Mouse (Mus musculus): ENCODE measurements at regions not wholly inside any gene's neighbourhood (a gene's known extent, or its start where the extent isn't known, plus 50 kb on each side); places are given as distances from the start of the nearest gene placed in this dataset.

DNA sequence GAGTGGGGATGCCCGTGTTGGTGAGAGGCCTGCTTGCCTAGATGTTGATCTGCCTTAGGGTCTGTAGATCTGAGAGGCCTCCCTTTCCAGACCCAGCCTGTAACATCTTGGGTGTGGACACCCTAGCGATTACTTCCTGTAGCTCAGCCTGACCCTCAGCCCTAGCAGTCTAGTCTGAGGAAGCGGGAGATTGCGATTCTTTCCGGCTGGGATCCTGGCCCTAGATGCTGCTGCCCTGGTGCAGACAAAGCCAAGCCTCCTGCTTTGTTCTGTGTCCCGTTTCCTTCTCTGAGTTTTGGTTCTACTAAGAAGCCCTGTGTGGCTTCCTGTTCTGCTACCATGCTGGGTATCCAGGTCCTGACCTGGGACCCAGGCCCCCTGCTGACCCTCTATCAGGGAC, 171.8 kb upstream of the Ubr2 start:
- WGBS, result 57% methylated on average over 6 of the region's 6 CpGs
- no peak for DNase-seq (ENCODE audit: low spot score, missing footprints)
- H3K9me3 ChIP-seq (ENCODE audit: control insufficient read depth, low read length), result no peaks in the 10 kb centered on the region
- 0 out of 2 replicates have a peak overlapping the region, but pooled peaks have one; percentile 11 for H3K27ac ChIP-seq (ENCODE audit: low read depth, low read length)
- H3K36me3 ChIP-seq (ENCODE audit: control insufficient read depth, insufficient read depth, low read length), result no peaks in the 10 kb centered on the region
- H3K4me1 ChIP-seq (ENCODE audit: control insufficient read depth, insufficient read depth, low read length), result no peaks in the 10 kb centered on the region
- no peak overlapping the region for H3K4me3 ChIP-seq (ENCODE audit: low read depth, low read length)
- ATAC-seq (ENCODE audit: low FRiP score), result no peak
- no peaks in the 10 kb centered on the region for H3K27me3 ChIP-seq (ENCODE audit: control insufficient read depth, insufficient read depth, low read length)
- H3K4me2 ChIP-seq, result no peak overlapping the region
- no peak overlapping the region for H3K9ac ChIP-seq (ENCODE audit: low read length)

DNA sequence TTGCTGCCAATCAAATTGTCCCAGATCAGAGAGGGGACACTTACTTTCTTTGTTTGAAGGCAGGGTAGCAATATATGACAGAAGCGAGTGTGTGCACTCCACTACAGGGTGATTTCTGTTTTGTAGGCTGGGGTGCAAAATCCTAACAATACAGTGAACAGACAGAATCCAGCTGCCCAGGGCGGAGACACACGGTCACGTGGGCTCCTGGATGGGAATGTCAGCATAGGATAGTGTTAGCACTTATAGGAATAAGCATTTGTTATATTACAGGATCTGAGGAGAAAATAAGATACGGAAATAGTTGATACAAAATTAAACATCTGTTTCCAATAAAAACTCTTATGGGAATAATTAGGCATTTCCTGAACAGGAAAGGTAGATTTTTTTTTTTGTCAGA, 169.1 kb upstream of the Ubr2 start:
- DNase-seq (ENCODE audit: low spot score, missing footprints) (no peak), ATAC-seq (ENCODE audit: low FRiP score) (no peak)
- H3K9me3 ChIP-seq (ENCODE audit: control insufficient read depth, low read length), result no peaks in the 10 kb centered on the region
- H3K36me3 ChIP-seq (ENCODE audit: control insufficient read depth, insufficient read depth, low read length), result no peaks in the 10 kb centered on the region
- H3K9ac ChIP-seq (ENCODE audit: low read length), result no peak overlapping the region
- no peak overlapping the region for H3K27ac ChIP-seq (ENCODE audit: low read depth, low read length)
- WGBS, result 79% methylated on average over 5 of the region's 5 CpGs
- no peak overlapping the region for H3K4me3 ChIP-seq (ENCODE audit: low read depth, low read length)
- no peaks in the 10 kb centered on the region for H3K27me3 ChIP-seq (ENCODE audit: control insufficient read depth, insufficient read depth, low read length)
- H3K4me2 ChIP-seq, result no peak overlapping the region
- no peaks in the 10 kb centered on the region for H3K4me1 ChIP-seq (ENCODE audit: control insufficient read depth, insufficient read depth, low read length)

DNA sequence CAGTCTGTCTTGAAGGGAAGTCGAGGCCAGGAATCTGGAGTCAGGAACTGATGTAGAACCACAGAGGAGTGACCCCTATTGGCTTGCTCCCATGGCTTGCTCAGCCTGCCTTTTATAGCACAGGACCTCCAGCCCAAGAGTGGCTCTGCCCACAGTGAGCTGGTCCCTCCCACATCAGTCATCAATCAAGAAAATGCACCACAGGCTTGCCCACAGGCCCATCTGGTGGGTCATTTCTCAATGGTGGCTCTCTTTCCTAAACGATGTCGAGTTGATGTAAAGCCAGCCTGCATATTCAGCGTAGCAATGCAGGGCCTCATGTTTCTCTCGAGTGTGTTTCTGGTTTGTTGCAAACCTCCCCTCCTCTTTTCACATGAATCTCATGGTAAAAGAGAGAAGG, 168.3 kb upstream of the Ubr2 start:
- no peaks in the 10 kb centered on the region for H3K4me1 ChIP-seq (ENCODE audit: control insufficient read depth, insufficient read depth, low read length)
- H3K27me3 ChIP-seq (ENCODE audit: control insufficient read depth, insufficient read depth, low read length), result no peaks in the 10 kb centered on the region
- DNase-seq (ENCODE audit: low spot score, missing footprints) (no peak), ATAC-seq (ENCODE audit: low FRiP score) (no peak)
- H3K9me3 ChIP-seq (ENCODE audit: control insufficient read depth, low read length), result no peaks in the 10 kb centered on the region
- H3K4me2 ChIP-seq, result no peak overlapping the region
- H3K9ac ChIP-seq (ENCODE audit: low read length), result no peak overlapping the region
- H3K36me3 ChIP-seq (ENCODE audit: control insufficient read depth, insufficient read depth, low read length), result no peaks in the 10 kb centered on the region
- 83% methylated on average over 5 of the region's 5 CpGs for WGBS
- H3K27ac ChIP-seq (ENCODE audit: low read depth, low read length), result no peak overlapping the region
- no peak overlapping the region for H3K4me3 ChIP-seq (ENCODE audit: low read depth, low read length)

DNA sequence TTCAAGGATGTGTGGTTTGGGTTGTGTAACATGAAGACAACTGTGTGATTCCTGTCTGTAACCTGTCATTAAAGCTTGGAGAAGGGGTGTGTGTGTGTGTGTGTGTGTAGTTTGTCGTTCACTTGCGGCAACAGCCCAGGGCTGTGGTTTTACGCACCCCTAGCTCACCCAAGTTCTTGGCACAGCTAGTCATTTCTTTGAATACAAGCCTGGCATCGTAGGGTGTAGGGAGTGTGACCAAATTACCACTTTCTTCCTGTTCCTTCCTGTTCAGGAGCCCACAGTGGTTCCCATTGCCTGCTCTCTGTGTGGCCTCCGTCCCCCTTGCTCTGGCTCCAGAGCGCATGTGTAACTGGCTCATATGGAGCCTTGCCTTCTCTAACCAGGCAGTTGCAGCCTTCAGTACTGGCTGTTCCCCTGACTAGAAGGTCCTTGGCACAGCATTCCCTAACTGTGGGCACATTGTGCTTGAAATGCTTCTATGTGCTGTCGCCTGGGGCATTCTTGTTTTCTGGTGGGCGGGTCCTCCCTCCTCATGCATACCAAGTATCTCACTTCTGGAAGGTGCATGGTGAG, 167.4 kb upstream of the Ubr2 start:
- Histone ChIP-seq H3K27ac (ENCODE audit: low read depth, low read length) (no peak overlapping the region), H3K4me3 (ENCODE audit: low read depth, low read length) (no peak overlapping the region), H3K36me3 (ENCODE audit: control insufficient read depth, insufficient read depth, low read length) (no peaks in the 10 kb centered on the region), H3K4me2 (no peak overlapping the region), H3K9me3 (ENCODE audit: control insufficient read depth, low read length) (no peaks in the 10 kb centered on the region), H3K27me3 (ENCODE audit: control insufficient read depth, insufficient read depth, low read length) (no peaks in the 10 kb centered on the region), H3K4me1 (ENCODE audit: control insufficient read depth, insufficient read depth, low read length) (no peaks in the 10 kb centered on the region), H3K9ac (ENCODE audit: low read length) (no peak overlapping the region)
- WGBS, result 90% methylated on average over 8 of the region's 8 CpGs
- no peak for ATAC-seq (ENCODE audit: low FRiP score)
- DNase-seq (ENCODE audit: low spot score, missing footprints), result no peak

DNA sequence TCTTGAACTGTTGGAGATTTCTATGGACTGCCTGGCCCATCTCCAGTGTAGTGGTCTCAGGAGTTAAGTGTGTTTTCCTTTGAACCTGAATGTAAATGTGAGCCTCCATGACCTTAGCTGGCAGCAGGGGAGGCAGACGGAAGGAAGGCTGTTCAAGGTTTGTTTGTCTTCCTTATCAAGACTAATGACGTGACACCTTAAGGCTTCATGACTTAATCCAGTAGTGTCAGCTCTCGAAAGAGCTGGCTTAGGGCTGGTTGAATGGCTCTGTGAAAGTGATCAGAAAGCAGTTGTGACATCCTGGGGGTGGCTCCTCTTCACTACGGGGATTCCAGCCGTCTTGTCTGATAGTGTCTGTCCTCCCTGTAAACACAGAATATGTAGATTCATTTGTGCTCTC, 166.0 kb upstream of the Ubr2 start:
- no peaks in the 10 kb centered on the region for H3K27me3 ChIP-seq (ENCODE audit: control insufficient read depth, insufficient read depth, low read length)
- H3K4me1 ChIP-seq (ENCODE audit: control insufficient read depth, insufficient read depth, low read length), result no peaks in the 10 kb centered on the region
- ATAC-seq (ENCODE audit: low FRiP score) (no peak), DNase-seq (ENCODE audit: low spot score, missing footprints) (no peak)
- no peak overlapping the region for H3K4me3 ChIP-seq (ENCODE audit: low read depth, low read length)
- H3K9ac ChIP-seq (ENCODE audit: low read length), result no peak overlapping the region
- no peaks in the 10 kb centered on the region for H3K9me3 ChIP-seq (ENCODE audit: control insufficient read depth, low read length)
- H3K4me2 ChIP-seq, result no peak overlapping the region
- no peaks in the 10 kb centered on the region for H3K36me3 ChIP-seq (ENCODE audit: control insufficient read depth, insufficient read depth, low read length)
- H3K27ac ChIP-seq (ENCODE audit: low read depth, low read length), result no peak overlapping the region
- WGBS, result 52% methylated on average over 5 of the region's 5 CpGs

DNA sequence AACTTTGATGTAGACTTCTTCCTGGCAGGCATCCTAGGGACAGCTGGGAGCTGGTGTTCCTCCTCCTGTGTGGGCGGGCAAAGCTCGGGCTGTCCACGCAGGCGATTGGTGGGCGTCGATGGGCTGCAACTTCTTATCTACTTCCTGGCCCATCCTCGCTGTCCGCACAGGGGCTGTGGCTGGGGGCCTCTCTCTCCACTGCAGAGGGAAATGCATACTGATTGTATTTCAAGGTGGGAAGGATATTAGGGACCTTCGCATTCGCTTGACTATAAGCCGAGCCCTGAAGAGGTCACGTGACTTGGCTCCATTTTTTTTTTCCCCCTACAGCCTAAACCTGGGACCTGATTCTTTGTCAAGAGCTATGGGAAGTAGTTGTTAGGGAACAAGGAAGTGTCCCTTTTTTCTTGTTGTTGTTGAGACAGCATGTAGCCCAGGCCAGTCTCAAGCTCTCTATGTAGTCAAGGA, 164.4 kb upstream of the Ubr2 start:
- H3K4me2 ChIP-seq, result no peak overlapping the region
- no peak overlapping the region for H3K4me3 ChIP-seq (ENCODE audit: low read depth, low read length)
- no peaks in the 10 kb centered on the region for H3K36me3 ChIP-seq (ENCODE audit: control insufficient read depth, insufficient read depth, low read length)
- 78% methylated on average over 12 of the region's 12 CpGs for WGBS
- no peaks in the 10 kb centered on the region for H3K27me3 ChIP-seq (ENCODE audit: control insufficient read depth, insufficient read depth, low read length)
- no peak for ATAC-seq (ENCODE audit: low FRiP score)
- H3K27ac ChIP-seq (ENCODE audit: low read depth, low read length), result no peak overlapping the region
- no peak for DNase-seq (ENCODE audit: low spot score, missing footprints)
- no peaks in the 10 kb centered on the region for H3K9me3 ChIP-seq (ENCODE audit: control insufficient read depth, low read length)
- no peaks in the 10 kb centered on the region for H3K4me1 ChIP-seq (ENCODE audit: control insufficient read depth, insufficient read depth, low read length)
- no peak overlapping the region for H3K9ac ChIP-seq (ENCODE audit: low read length)

DNA sequence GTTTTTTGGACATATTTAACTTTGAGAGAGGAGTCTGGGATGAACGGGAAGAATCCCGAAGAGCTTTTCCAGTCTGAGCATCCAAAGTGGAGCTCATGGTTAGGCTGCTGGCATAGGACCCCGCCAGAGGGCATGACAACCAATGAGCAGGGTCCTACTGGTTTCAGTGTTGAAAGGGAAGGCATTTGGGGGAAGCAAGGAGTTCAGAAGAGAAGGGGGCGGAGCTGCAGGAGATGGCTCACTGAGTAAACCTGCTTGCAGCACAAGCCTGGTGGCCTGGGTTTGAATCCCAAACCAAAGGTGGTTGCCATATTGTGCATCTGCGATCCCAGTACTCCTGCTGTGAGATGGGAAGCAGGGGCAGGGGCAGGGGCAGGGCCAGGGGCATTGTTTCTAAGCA, 161.4 kb upstream of the Ubr2 start:
- Histone ChIP-seq H3K27me3 (ENCODE audit: control insufficient read depth, insufficient read depth, low read length) (no peaks in the 10 kb centered on the region), H3K4me3 (ENCODE audit: low read depth, low read length) (no peak overlapping the region), H3K4me1 (ENCODE audit: control insufficient read depth, insufficient read depth, low read length) (no peaks in the 10 kb centered on the region), H3K9me3 (ENCODE audit: control insufficient read depth, low read length) (no peaks in the 10 kb centered on the region), H3K36me3 (ENCODE audit: control insufficient read depth, insufficient read depth, low read length) (no peaks in the 10 kb centered on the region), H3K9ac (ENCODE audit: low read length) (no peak overlapping the region), H3K27ac (ENCODE audit: low read depth, low read length) (no peak overlapping the region), H3K4me2 (no peak overlapping the region)
- ATAC-seq (ENCODE audit: low FRiP score), result no peak
- WGBS, result 91% methylated on average over 5 of the region's 5 CpGs
- DNase-seq (ENCODE audit: low spot score, missing footprints), result no peak

DNA sequence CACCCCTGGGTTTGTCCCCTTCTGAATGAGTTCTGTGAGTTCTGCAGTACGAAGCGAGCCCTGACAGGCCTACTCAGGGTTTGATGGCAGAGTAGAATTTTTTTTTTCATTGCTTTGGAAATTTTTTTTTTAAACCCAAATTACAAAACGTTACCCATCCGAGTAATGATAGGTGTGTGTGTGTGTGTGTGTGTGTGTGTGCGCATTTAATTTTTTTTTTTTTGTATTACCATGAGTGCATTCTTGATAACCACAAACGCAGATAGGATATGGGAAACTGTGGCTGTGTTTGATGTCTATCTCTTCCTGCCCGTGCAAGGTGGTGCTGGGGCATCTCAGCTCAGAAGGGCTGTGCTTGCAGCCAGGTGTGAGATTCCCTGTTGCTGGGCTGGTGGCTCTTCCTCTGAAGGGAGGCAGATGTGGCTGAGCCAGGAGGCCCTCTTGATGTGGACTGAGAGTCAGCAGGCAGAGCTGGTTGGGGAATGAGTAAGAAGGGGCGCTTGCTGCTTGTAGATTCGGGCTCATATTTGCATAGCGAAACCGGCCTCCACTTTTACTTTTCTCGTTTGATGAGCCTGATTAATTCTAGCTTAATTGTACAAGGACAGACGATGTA, 160.7 kb upstream of the Ubr2 start:
- Histone ChIP-seq H3K9me3 (ENCODE audit: control insufficient read depth, low read length) (no peaks in the 10 kb centered on the region), H3K4me1 (ENCODE audit: control insufficient read depth, insufficient read depth, low read length) (no peaks in the 10 kb centered on the region), H3K9ac (ENCODE audit: low read length) (no peak overlapping the region), H3K4me2 (no peak overlapping the region), H3K27me3 (ENCODE audit: control insufficient read depth, insufficient read depth, low read length) (no peaks in the 10 kb centered on the region), H3K4me3 (ENCODE audit: low read depth, low read length) (no peak overlapping the region), H3K27ac (ENCODE audit: low read depth, low read length) (no peak overlapping the region), H3K36me3 (ENCODE audit: control insufficient read depth, insufficient read depth, low read length) (no peaks in the 10 kb centered on the region)
- WGBS, result 94% methylated on average over 13 of the region's 13 CpGs
- DNase-seq (ENCODE audit: low spot score, missing footprints), result no peak
- ATAC-seq (ENCODE audit: low FRiP score), result no peak

DNA sequence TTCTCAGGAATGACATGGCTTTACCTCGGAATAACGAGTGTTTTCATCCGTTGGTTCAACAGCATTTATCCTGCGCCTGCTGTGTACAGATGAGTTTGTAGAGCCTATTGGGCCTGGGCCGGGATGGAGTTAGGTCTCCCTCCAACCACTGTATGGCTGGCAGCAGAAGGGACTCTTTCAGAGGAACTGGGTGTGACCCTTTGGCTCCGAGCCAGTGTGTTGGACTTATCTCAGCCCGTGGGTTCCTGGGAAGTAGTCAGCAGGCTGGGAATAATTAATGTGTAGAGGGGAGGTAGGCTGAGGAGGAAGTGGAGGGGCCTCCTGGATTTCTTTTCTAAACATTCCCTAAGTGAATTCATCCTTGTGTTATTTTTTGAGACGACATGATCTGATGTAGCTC, 157.7 kb upstream of the Ubr2 start:
- WGBS, result 84% methylated on average over 8 of the region's 8 CpGs
- H3K4me1 ChIP-seq (ENCODE audit: control insufficient read depth, insufficient read depth, low read length), result no peaks in the 10 kb centered on the region
- no peaks in the 10 kb centered on the region for H3K36me3 ChIP-seq (ENCODE audit: control insufficient read depth, insufficient read depth, low read length)
- DNase-seq (ENCODE audit: low spot score, missing footprints) (no peak), ATAC-seq (ENCODE audit: low FRiP score) (no peak)
- no peaks in the 10 kb centered on the region for H3K27me3 ChIP-seq (ENCODE audit: control insufficient read depth, insufficient read depth, low read length)
- no peak overlapping the region for H3K9ac ChIP-seq (ENCODE audit: low read length)
- H3K4me3 ChIP-seq (ENCODE audit: low read depth, low read length), result no peak overlapping the region
- no peaks in the 10 kb centered on the region for H3K9me3 ChIP-seq (ENCODE audit: control insufficient read depth, low read length)
- no peak overlapping the region for H3K27ac ChIP-seq (ENCODE audit: low read depth, low read length)
- H3K4me2 ChIP-seq, result no peak overlapping the region

Data from midbrain, embryonic 11.5 days (tissue).